Mouse (Mus musculus) heart, postnatal 0 days (tissue): ENCODE results near the gene Jarid2. TPM values are rescaled to one million over a fixed set of nuclear protein-coding genes. Genes with fewer than 3 reads are reported as not detected.
"Not testable (repeated sequence)": the region's sequence is repeated elsewhere in the genome, so short reads cannot be mapped to it uniquely, and the experiment has no call there.

Source experiments
- ATAC-seq: fragments of 200-750 bp; cut with Nextera tagmentation; 2 replicates; pipeline ENCODE4 v1.8.0; 2017; ENCODE audit warnings: low read depth, moderate number of reproducible peaks, moderate library complexity; ENCODE audit not compliant: insufficient read depth
- DNase-seq: peaks from one replicate; pipeline ENCODE4 v3.0.0-alpha.2; 2016; ENCODE audit warnings: low spot score
- H3K27ac ChIP-seq: fragments of 300-500 bp; sonication (generic); 2 replicates; pipeline ENCODE4 v1.5.1; 2014; ENCODE audit warnings: low read depth, mild to moderate bottlenecking
- H3K27me3 ChIP-seq: fragments of 300-500 bp; sonication (generic); 2 replicates; pipeline ENCODE4 v1.6.1; 2014; ENCODE audit warnings: low read length, mixed read lengths; ENCODE audit not compliant: control insufficient read depth, insufficient read depth
- H3K36me3 ChIP-seq: fragments of 300-500 bp; sonication (generic); replicated peaks from 2 replicates; pipeline ENCODE4 v1.6.1; 2014; ENCODE audit warnings: low read length, mixed read lengths; ENCODE audit not compliant: control insufficient read depth, insufficient read depth
- H3K4me1 ChIP-seq: fragments of 300-500 bp; sonication (generic); 2 replicates; pipeline ENCODE4 v1.6.1; 2014; ENCODE audit warnings: antibody characterized with exemption; ENCODE audit not compliant: control insufficient read depth, insufficient read depth
- H3K4me2 ChIP-seq: fragments of 300-500 bp; sonication (generic); 2 replicates; pipeline ENCODE4 v1.6.1; 2014; ENCODE audit warnings: low read depth, mild to moderate bottlenecking, low read length, moderate library complexity
- H3K4me3 ChIP-seq: fragments of 300-500 bp; sonication (generic); 2 replicates; pipeline ENCODE4 v1.5.1; 2014; ENCODE audit warnings: low read depth, low read length
- H3K9ac ChIP-seq: fragments of 300-500 bp; sonication (generic); replicated peaks from 2 replicates; pipeline ENCODE4 v1.6.1; 2014; ENCODE audit warnings: low read depth, low read length, mixed read lengths
- H3K9me3 ChIP-seq: fragments of 300-500 bp; sonication (generic); replicated peaks from 2 replicates; pipeline ENCODE4 v1.6.1; 2016; ENCODE audit warnings: low read length; ENCODE audit not compliant: control insufficient read depth
- CTCF ChIP-seq: IDR thresholded peaks from 2 replicates; pipeline ENCODE4 v1.5.1; 2016; ENCODE audit warnings: antibody characterized with exemption, control low read depth, low read depth
- EP300 ChIP-seq: IDR thresholded peaks from 2 replicates; pipeline ENCODE4 v1.6.1; 2016; ENCODE audit warnings: antibody characterized with exemption, low read depth
- WGBS: fragments of 180-500 bp; shearing (Covaris S2); extraction: QIAGEN DNeasy Blood & Tissue Kit; methylation state at CpG from one replicate; pipeline ENCODE4 v1.1.7; 2014; 5-methylcytosine and 5-hydroxymethylcytosine counted together
- polyA plus RNA-seq: library from polyadenylated mRNA; unstranded; fragments of >200 nt; fragmentation: Nextera tagmentation; extraction: Ambion mirVana; gene quantifications from 2 replicates; pipeline ENCODE4 v1.2.1, GENCODE M21; 2015
- total RNA-seq: library from RNA; depleted of rRNA; stranded (reverse); fragments of >200 nt; gene quantifications from 2 replicates; pipeline ENCODE4 v1.2.3, GENCODE M21; 2014; ENCODE audit warnings: low replicate concordance

The Jarid2 gene
- total and polyA plus RNA-seq, 2 experiments from 2014 or later: 10.2 to 17.7 TPM

- H3K36me3 ChIP-seq: no peaks in the 10 kb centered on the region
- no peak overlapping the region for H3K9ac ChIP-seq
- no peak overlapping the region for H3K27ac ChIP-seq
- DNase-seq (no peak), ATAC-seq (no peak)
- H3K4me2 ChIP-seq: no peak overlapping the region
- H3K4me3 ChIP-seq: no peak overlapping the region
- WGBS: 80% methylated on average over 1 of the region's 1 CpGs
- no peak for TF ChIP-seq EP300
- no peak for TF ChIP-seq CTCF
- no peaks in the 10 kb centered on the region for H3K4me1 ChIP-seq
- no peaks in the 10 kb centered on the region for H3K27me3 ChIP-seq
- H3K9me3 ChIP-seq: no peaks in the 10 kb centered on the region
These were observed 9.2 kb upstream of the Jarid2 start for GRCm38 (mm10) chr13:44720094-44720493.

GRCm38 (mm10) chr13:44721891-44722547, 7.3 kb upstream of the Jarid2 start:
- no peaks in the 10 kb centered on the region for H3K27me3 ChIP-seq
- H3K27ac ChIP-seq: no peak overlapping the region
- no peaks in the 10 kb centered on the region for H3K36me3 ChIP-seq
- no peak overlapping the region for H3K4me2 ChIP-seq
- WGBS: 79% methylated on average over 5 of the region's 5 CpGs
- TF ChIP-seq CTCF (no peak), EP300 (no peak)
- no peak overlapping the region for H3K9ac ChIP-seq
- H3K4me3 ChIP-seq: no peak overlapping the region
- DNase-seq (no peak), ATAC-seq (no peak)
- H3K9me3 ChIP-seq: no peaks in the 10 kb centered on the region
- no peaks in the 10 kb centered on the region for H3K4me1 ChIP-seq

GRCm38 (mm10) chr13:44723522-44723921, 5.8 kb upstream of the Jarid2 start:
- not testable (repeated sequence) for DNase-seq, H3K27me3 ChIP-seq, H3K4me3 ChIP-seq, H3K4me2 ChIP-seq, H3K9me3 ChIP-seq, H3K9ac ChIP-seq, H3K36me3 ChIP-seq, H3K4me1 ChIP-seq, ATAC-seq, H3K27ac ChIP-seq
- WGBS: 90% methylated on average over 9 of the region's 9 CpGs

- Histone ChIP-seq H3K36me3 (no peaks in the 10 kb centered on the region), H3K4me2 (no peak overlapping the region), H3K9ac (no peak overlapping the region), H3K9me3 (no peaks in the 10 kb centered on the region), H3K4me1 (peaks cover 6% of the 10 kb centered on the region), H3K27me3 (no peaks in the 10 kb centered on the region), H3K27ac (no peak overlapping the region), H3K4me3 (no peak overlapping the region)
- no peak for ATAC-seq
- DNase-seq: no peak
- WGBS: 57% methylated on average over 1 of the region's 1 CpGs
- no peak for TF ChIP-seq EP300
These were observed 961 bp upstream of the Jarid2 start for GRCm38 (mm10) chr13:44728145-44728880.

- no peaks in the 10 kb centered on the region for H3K9me3 ChIP-seq
- DNase-seq (peak; percentile 99), ATAC-seq (peak; percentile 93)
- H3K4me1 ChIP-seq: peaks cover 21% of the 10 kb centered on the region
- H3K4me3 ChIP-seq: peak overlapping the region; percentile 70
- H3K27ac ChIP-seq: peak overlapping the region; percentile 93
- TF ChIP-seq EP300: 0 out of 2 replicates have a peak, but pooled peaks have one; percentile 39
- no peak for TF ChIP-seq CTCF
- H3K9ac ChIP-seq: peak overlapping the region; percentile 90
- no peaks in the 10 kb centered on the region for H3K36me3 ChIP-seq
- under 1% methylated on average over 45 of the region's 87 CpGs for WGBS
- peak overlapping the region; percentile 94 for H3K4me2 ChIP-seq
- no peaks in the 10 kb centered on the region for H3K27me3 ChIP-seq
These were observed 1.0 kb downstream of the Jarid2 start for GRCm38 (mm10) chr13:44730146-44730864.
